Mouse (Mus musculus) heart, postnatal 0 days (tissue): ENCODE data around the gene Gm10142.

ENCODE experiments used
- CTCF ChIP-seq: IDR thresholded peaks from 2 replicates; pipeline ENCODE4 v1.5.1; 2016; ENCODE audit warnings: antibody characterized with exemption, control low read depth, low read depth
- EP300 ChIP-seq: IDR thresholded peaks from 2 replicates; pipeline ENCODE4 v1.6.1; 2016; ENCODE audit warnings: antibody characterized with exemption, low read depth

DNA sequence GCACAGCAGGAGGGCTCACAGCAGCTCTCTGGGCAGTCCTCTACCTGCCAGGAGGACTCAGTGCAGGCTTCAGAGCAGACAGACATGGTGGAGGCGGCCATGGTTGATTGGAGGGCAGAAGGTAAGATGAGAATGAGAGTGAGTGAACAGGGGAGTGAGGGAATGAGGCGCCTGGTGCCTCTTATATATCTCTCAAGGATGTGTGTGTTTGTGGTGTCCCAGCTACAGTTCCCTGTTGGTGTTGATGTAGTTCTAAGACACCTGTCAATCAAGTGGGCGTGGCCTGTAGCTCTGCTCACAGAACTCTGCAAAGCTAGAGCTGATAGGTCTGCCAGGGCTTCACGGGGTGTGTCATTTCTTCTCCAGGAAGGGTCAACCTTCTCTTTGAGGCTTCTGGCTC lies 18.5 kb upstream of the Gm10142 start, which contains the start of gene Gm9508:
- TF ChIP-seq CTCF (no peak), EP300 (no peak)
